Mouse (Mus musculus): ENCODE measurements around the gene Myh2. TPM values are rescaled to one million over a fixed set of nuclear protein-coding genes. Genes with fewer than 3 reads are reported as not detected.

Gene Myh2
- polyA plus RNA-seq, 1 experiment from 2014 or later, result 0.06 TPM

DNA sequence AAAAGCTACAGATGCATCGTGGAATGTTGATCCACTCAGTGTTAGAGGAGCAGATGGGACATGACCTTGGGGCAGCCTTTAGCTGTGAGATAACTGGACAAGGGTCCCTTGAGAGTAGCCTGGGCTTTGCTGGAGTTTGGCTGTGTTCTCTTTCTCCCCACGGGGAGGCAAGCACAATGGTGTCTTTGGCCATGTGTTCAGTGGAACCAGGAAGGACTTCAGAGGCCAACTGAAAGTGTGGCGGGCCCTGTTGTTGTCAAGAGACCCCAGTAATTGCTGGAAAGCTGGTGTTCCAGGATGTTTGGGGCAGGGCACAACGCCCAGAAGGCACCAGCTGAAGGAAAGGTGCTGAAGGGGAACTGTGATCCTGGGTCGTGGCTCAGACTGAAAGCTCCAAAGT is 1.5 kb upstream of the Myh2 start:
- DNase-seq (ENCODE audit: low spot score), result no peak
- no peaks in the 10 kb centered on the region for H3K4me1 ChIP-seq (ENCODE audit: control insufficient read depth, insufficient read depth, low read length)
- WGBS, result 73% methylated on average over 5 of the region's 5 CpGs

DNA sequence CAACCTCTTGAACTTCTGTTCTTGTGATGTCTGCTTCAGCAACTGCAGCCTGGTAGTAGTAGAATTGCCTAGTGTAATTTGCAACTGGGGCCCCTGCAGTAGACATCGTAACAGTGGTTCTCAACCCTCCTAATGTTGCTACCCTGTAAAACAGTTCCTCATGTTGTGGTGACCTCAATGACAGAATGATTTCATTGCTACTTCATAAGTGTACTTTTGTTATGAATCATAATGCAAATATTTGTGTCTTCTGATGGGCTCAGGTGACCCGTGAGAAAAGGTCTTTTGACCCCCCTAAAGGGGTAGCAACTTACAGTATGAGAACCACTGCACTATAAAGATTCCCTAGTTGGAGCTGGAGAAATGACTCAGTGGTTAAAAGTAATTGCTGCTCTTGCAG is 1.6 kb downstream of the Myh2 start:
- no peak overlapping the region for H3K4me3 ChIP-seq (ENCODE audit: low read depth, low read length)
- WGBS, result 93% methylated on average over 2 of the region's 2 CpGs
- H3K9me3 ChIP-seq (replicated peaks; ENCODE audit: control insufficient read depth, low read length), result no peaks in the 10 kb centered on the region
- no peak overlapping the region for H3K9ac ChIP-seq (ENCODE audit: low read length)
- DNase-seq (ENCODE audit: low spot score) (no peak), ATAC-seq (no peak)
- H3K27me3 ChIP-seq (replicated peaks; ENCODE audit: control insufficient read depth, insufficient read depth, low read length), result no peaks in the 10 kb centered on the region
- no peaks in the 10 kb centered on the region for H3K36me3 ChIP-seq (ENCODE audit: control insufficient read depth, insufficient read depth, low read length)
- no peaks in the 10 kb centered on the region for H3K4me1 ChIP-seq (ENCODE audit: control insufficient read depth, insufficient read depth, low read length)
- H3K27ac ChIP-seq (ENCODE audit: low read depth, low read length), result no peak overlapping the region
- no peak overlapping the region for H3K4me2 ChIP-seq (ENCODE audit: low read length)

More for the DNA sequence above, 1.5 kb upstream of the Myh2 start:
- no peaks in the 10 kb centered on the region for H3K27me3 ChIP-seq (replicated peaks; ENCODE audit: control insufficient read depth, insufficient read depth, low read length)
- H3K4me3 ChIP-seq (ENCODE audit: low read depth, low read length), result no peak overlapping the region
- H3K27ac ChIP-seq (ENCODE audit: low read depth, low read length), result no peak overlapping the region
- H3K9ac ChIP-seq (ENCODE audit: low read length), result no peak overlapping the region
- no peak overlapping the region for H3K4me2 ChIP-seq (ENCODE audit: low read length)
- no peaks in the 10 kb centered on the region for H3K9me3 ChIP-seq (replicated peaks; ENCODE audit: control insufficient read depth, low read length)
- no peaks in the 10 kb centered on the region for H3K36me3 ChIP-seq (ENCODE audit: control insufficient read depth, insufficient read depth, low read length)
- ATAC-seq, result no peak

DNA sequence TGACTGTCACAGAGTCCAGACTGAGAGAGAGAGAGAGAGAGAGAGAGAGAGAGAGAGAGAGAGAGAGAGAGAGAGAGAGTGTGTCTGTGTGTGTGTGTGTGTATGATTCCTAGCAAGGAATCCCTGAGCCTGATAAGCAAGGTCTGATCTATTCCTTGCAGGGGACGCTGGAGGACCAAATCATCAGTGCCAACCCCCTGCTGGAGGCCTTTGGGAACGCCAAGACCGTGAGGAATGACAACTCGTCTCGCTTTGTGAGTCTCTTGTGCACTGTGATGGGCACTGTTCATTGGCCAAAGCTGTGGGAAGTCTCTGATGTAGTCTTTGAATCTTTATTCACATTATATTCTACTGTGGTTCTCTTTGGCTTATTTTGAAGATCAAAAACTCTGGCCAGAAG is 5.5 kb downstream of the Myh2 start:
- no peaks in the 10 kb centered on the region for H3K9me3 ChIP-seq (replicated peaks; ENCODE audit: control insufficient read depth, low read length)
- H3K4me2 ChIP-seq (ENCODE audit: low read length), result no peak overlapping the region
- H3K27ac ChIP-seq (ENCODE audit: low read depth, low read length), result no peak overlapping the region
- WGBS, result 57% methylated on average over 5 of the region's 5 CpGs
- H3K4me1 ChIP-seq (ENCODE audit: control insufficient read depth, insufficient read depth, low read length), result no peaks in the 10 kb centered on the region
- no peak for ATAC-seq
- no peaks in the 10 kb centered on the region for H3K27me3 ChIP-seq (replicated peaks; ENCODE audit: control insufficient read depth, insufficient read depth, low read length)
- no peaks in the 10 kb centered on the region for H3K36me3 ChIP-seq (ENCODE audit: control insufficient read depth, insufficient read depth, low read length)
- no peak overlapping the region for H3K4me3 ChIP-seq (ENCODE audit: low read depth, low read length)
- no peak for DNase-seq (ENCODE audit: low spot score)
- H3K9ac ChIP-seq (ENCODE audit: low read length), result no peak overlapping the region

DNA sequence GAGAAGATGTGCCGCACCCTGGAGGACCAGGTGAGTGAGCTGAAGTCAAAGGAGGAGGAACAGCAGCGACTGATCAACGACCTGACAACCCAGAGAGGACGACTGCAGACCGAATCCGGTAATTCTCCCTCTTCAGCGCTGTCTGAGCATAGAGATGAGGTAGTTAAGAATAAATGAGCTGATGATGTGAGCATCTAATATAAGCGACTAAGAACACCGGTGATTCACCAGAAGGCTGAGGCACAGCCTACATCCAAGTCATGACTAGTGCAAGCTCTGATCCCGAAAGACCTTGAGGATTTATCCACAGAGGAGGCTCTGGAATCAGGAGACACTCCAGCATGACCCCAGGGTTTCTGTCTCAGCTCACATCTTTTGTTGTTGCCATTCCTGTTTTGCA is 19.5 kb downstream of the Myh2 start:
- H3K4me1 ChIP-seq (ENCODE audit: control insufficient read depth, insufficient read depth, low read length), result no peaks in the 10 kb centered on the region
- H3K9ac ChIP-seq (ENCODE audit: low read length), result no peak overlapping the region
- no peaks in the 10 kb centered on the region for H3K27me3 ChIP-seq (replicated peaks; ENCODE audit: control insufficient read depth, insufficient read depth, low read length)
- 92% methylated on average over 10 of the region's 10 CpGs for WGBS
- DNase-seq (ENCODE audit: low spot score) (no peak), ATAC-seq (no peak)
- no peak overlapping the region for H3K4me3 ChIP-seq (ENCODE audit: low read depth, low read length)
- no peak overlapping the region for H3K4me2 ChIP-seq (ENCODE audit: low read length)
- H3K9me3 ChIP-seq (replicated peaks; ENCODE audit: control insufficient read depth, low read length), result no peaks in the 10 kb centered on the region
- no peaks in the 10 kb centered on the region for H3K36me3 ChIP-seq (ENCODE audit: control insufficient read depth, insufficient read depth, low read length)
- no peak overlapping the region for H3K27ac ChIP-seq (ENCODE audit: low read depth, low read length)

DNA sequence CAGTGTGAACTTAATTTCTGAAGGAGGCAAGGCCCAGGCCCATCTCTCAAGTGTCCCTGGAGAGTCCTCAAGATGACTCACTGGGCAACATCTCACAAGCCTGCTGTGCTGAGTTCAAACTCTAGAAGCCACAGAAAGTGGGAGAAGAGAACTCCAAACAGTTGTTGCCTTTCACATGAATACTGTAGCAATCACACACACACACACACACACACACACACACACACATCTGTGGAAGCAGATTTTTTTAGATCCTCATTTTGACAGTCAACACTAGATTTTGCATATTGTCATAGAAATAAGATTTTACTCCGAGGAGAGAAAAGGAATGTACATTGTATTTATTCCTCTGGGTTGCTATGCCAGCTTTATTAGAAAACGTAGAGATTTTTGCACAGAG is 20.0 kb downstream of the Myh2 start:
- Histone ChIP-seq H3K9ac (ENCODE audit: low read length) (no peak overlapping the region), H3K27ac (ENCODE audit: low read depth, low read length) (no peak overlapping the region), H3K9me3 (replicated peaks; ENCODE audit: control insufficient read depth, low read length) (no peaks in the 10 kb centered on the region), H3K4me3 (ENCODE audit: low read depth, low read length) (no peak overlapping the region), H3K4me1 (ENCODE audit: control insufficient read depth, insufficient read depth, low read length) (no peaks in the 10 kb centered on the region), H3K36me3 (ENCODE audit: control insufficient read depth, insufficient read depth, low read length) (no peaks in the 10 kb centered on the region), H3K4me2 (ENCODE audit: low read length) (no peak overlapping the region), H3K27me3 (replicated peaks; ENCODE audit: control insufficient read depth, insufficient read depth, low read length) (no peaks in the 10 kb centered on the region)
- WGBS, result 86% methylated on average over 2 of the region's 2 CpGs
- ATAC-seq (no peak), DNase-seq (ENCODE audit: low spot score) (no peak)

DNA sequence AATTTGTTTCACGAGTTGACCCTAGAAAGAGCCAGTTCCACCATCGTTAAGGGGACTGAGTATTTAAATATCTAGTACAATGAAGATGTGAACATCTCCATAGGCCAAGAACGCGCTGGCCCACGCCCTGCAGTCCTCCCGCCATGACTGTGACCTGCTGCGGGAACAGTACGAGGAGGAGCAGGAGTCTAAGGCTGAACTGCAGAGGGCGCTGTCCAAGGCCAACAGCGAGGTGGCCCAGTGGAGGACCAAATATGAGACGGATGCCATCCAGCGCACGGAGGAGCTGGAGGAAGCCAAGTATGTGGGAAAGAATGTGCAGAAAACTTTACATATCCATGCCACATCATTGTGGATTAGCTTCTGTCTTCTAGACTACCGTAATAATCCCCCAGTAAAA is 20.7 kb downstream of the Myh2 start:
- Histone ChIP-seq H3K4me2 (ENCODE audit: low read length) (no peak overlapping the region), H3K27ac (ENCODE audit: low read depth, low read length) (no peak overlapping the region), H3K9me3 (replicated peaks; ENCODE audit: control insufficient read depth, low read length) (no peaks in the 10 kb centered on the region), H3K36me3 (ENCODE audit: control insufficient read depth, insufficient read depth, low read length) (no peaks in the 10 kb centered on the region), H3K4me3 (ENCODE audit: low read depth, low read length) (no peak overlapping the region), H3K4me1 (ENCODE audit: control insufficient read depth, insufficient read depth, low read length) (no peaks in the 10 kb centered on the region), H3K9ac (ENCODE audit: low read length) (no peak overlapping the region), H3K27me3 (replicated peaks; ENCODE audit: control insufficient read depth, insufficient read depth, low read length) (no peaks in the 10 kb centered on the region)
- DNase-seq (ENCODE audit: low spot score) (no peak), ATAC-seq (no peak)
- WGBS, result 89% methylated on average over 14 of the region's 14 CpGs

DNA sequence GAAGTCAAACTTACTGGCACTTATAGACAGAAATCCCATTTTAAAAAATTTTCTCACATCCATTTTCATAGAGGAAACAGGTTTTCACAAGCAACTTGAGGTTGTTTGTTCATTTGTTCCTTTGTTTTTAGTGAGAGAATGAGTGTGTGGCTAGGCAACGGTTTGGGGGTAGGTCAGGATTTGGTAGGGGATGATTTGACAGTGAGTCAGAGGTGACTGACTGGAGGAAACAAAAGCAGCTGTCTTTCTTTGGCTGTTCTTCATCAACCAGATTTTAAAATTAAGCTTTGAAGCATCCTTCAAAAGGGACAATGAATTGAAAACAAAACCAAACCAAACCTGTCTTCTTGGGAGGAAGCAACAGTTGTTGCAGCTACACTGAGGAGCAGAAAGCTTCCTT is 28.5 kb downstream of the Myh2 start:
- Histone ChIP-seq H3K4me2 (ENCODE audit: low read length) (no peak overlapping the region), H3K4me1 (ENCODE audit: control insufficient read depth, insufficient read depth, low read length) (no peaks in the 10 kb centered on the region), H3K36me3 (ENCODE audit: control insufficient read depth, insufficient read depth, low read length) (no peaks in the 10 kb centered on the region), H3K4me3 (ENCODE audit: low read depth, low read length) (no peak overlapping the region), H3K27me3 (replicated peaks; ENCODE audit: control insufficient read depth, insufficient read depth, low read length) (no peaks in the 10 kb centered on the region), H3K9ac (ENCODE audit: low read length) (no peak overlapping the region), H3K9me3 (replicated peaks; ENCODE audit: control insufficient read depth, low read length) (no peaks in the 10 kb centered on the region), H3K27ac (ENCODE audit: low read depth, low read length) (no peak overlapping the region)
- DNase-seq (ENCODE audit: low spot score) (no peak), ATAC-seq (no peak)
- WGBS, result 41% methylated on average over 1 of the region's 1 CpGs

DNA sequence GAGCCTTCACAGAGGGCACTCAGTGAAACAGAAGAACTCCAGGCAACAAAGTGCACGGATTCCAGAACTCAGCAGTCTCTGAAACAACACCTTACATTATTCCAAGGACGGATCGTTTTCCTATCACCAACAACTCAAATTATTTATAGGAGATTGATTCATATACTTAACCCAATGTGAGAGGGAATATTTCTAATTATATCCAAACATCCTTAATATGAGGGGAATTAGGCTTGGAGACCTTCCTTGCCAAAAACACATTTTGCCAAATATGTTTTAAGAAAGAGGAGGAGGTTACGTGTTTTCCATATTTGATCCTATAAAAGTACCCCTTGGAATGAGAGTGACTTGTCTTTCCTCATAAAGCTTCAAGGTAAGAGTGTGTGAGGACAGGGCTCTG is 28.9 kb downstream of the Myh2 start, which contains the start of gene Myh1:
Myh1 (plus strand) TSS at position 301 of the 400 bp plus-strand sequence.
- ATAC-seq, result no peak
- DNase-seq (ENCODE audit: low spot score), result no peak
- H3K4me1 ChIP-seq (ENCODE audit: control insufficient read depth, insufficient read depth, low read length), result no peaks in the 10 kb centered on the region

DNA sequence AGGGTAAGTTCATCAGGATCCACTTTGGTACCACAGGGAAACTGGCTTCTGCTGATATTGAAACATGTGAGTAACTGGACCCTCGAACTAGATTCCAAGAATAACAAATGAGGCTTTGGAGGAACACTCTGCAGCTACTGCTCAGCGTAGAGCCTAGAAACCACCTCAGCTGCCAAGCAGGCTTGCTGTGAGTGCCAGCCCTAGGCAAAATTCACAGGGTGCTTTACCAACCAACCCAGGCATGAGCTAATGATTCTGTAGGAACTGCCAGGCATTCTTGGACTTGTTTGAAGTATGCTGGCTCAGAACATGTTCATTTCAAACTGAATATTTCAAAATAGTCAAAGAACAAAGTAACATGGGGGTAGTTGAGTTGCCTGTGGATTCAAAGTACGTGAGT is 33.9 kb downstream of the Myh2 start:
- WGBS, result 74% methylated on average over 3 of the region's 3 CpGs
- Histone ChIP-seq H3K4me3 (ENCODE audit: low read depth, low read length) (no peak overlapping the region), H3K36me3 (ENCODE audit: control insufficient read depth, insufficient read depth, low read length) (no peaks in the 10 kb centered on the region), H3K4me2 (ENCODE audit: low read length) (no peak overlapping the region), H3K9ac (ENCODE audit: low read length) (no peak overlapping the region), H3K4me1 (ENCODE audit: control insufficient read depth, insufficient read depth, low read length) (no peaks in the 10 kb centered on the region), H3K9me3 (replicated peaks; ENCODE audit: control insufficient read depth, low read length) (no peaks in the 10 kb centered on the region), H3K27me3 (replicated peaks; ENCODE audit: control insufficient read depth, insufficient read depth, low read length) (no peaks in the 10 kb centered on the region), H3K27ac (ENCODE audit: low read depth, low read length) (no peak overlapping the region)
- DNase-seq (ENCODE audit: low spot score) (peak; percentile 6), ATAC-seq (no peak)

More for the DNA sequence above, 28.9 kb downstream of the Myh2 start, which contains the start of gene Myh1:
- Histone ChIP-seq H3K27me3 (replicated peaks; ENCODE audit: control insufficient read depth, insufficient read depth, low read length) (no peaks in the 10 kb centered on the region), H3K36me3 (ENCODE audit: control insufficient read depth, insufficient read depth, low read length) (no peaks in the 10 kb centered on the region), H3K27ac (ENCODE audit: low read depth, low read length) (no peak within 1 kb of the TSS), H3K4me3 (ENCODE audit: low read depth, low read length) (no peak within 1 kb of the TSS), H3K9me3 (replicated peaks; ENCODE audit: control insufficient read depth, low read length) (no peaks in the 10 kb centered on the region), H3K4me2 (ENCODE audit: low read length) (no peak within 1 kb of the TSS), H3K9ac (ENCODE audit: low read length) (no peak within 1 kb of the TSS)
- 82% methylated on average over 4 of the region's 4 CpGs for WGBS
